Mouse (Mus musculus) CD4-positive naive resting alpha-beta T cell, adult 57 days (primary cell): Measurements from ENCODE around the gene Ube2d2b. TPM values are rescaled to one million over a fixed set of nuclear protein-coding genes. Genes with fewer than 3 reads are reported as not detected.

Experiments used
- total RNA-seq: library from RNA; stranded (reverse); gene quantifications from one replicate; pipeline ENCODE4 v1.2.4, GENCODE M21; 2023

Ube2d2b gene
- not detected for total RNA-seq

DNA sequence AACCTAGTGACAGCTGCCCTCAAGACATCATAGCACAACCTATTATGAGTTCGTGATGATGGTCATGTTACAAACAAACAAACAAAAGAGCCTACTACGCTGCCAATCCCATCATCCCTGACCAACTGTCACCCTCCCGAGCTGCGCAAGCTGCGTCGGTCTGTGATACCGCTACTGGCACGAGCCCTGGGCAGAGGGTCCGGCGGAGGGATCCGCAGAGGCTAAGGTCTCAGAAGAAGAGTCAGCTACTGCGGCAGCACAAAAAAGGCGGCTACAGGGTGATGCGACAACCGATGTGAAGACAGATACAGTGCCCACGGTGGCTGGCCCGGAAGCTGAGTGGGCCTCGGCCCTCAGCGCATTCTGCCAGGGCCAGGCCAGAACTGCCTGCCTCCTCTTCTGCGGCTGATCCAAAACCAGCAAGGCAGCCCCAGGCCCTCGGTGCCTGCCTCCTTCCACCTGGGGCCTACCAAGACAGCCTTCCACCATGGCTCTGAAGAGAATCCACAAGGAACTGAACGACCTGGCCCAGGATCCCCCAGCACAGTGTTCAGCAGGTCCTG is at the start of gene Ube2d2b:
Ube2d2b (plus strand) TSS at position 102 of the 563 bp plus-strand sequence.

DNA sequence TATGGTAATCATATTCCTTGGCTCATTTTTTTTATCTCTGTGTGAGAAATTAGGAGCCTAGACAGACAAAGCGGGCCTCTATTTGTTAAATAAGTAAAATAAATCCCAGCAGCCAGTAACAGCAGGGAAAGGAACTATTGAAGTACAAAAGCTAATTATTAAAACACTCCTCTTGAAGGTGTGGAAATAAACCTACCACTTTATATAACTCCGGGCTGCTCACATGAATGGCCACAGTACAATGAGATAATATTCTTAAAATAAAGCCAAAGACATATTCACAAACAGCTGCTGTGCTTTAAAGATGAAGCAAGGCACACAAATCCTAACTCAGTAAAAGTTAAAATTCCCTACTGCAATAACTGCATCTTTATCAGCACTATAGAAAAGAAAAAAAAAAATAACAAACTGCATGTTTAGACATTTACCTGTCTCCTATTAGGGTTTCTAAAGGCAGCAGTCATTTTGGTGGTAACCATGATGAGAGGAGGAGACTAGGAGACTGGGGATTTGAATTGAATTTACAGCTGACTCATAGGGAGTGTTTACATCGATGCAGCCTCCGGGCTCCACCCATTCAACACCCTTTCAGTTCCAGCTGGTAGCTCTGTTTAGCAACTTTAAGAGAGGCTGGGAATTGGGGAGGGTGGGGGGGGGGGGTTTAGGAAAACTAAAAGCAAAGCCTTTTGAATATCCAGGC is 44.8 kb downstream of the Ube2d2b start, which contains the start of gene Evi5:
Evi5 (minus strand) TSS at position 547 of the 700 bp plus-strand sequence.

Other genes with a start within 250 kb of the Ube2d2b start
- 25.2 TPM for gene Rpap2, start 232.7 kb upstream of the Ube2d2b start, total RNA-seq
- 15.7 TPM for gene Glmn, start 232.2 kb upstream of the Ube2d2b start, total RNA-seq
- 17.2 TPM for gene Gfi1, start 104.1 kb upstream of the Ube2d2b start, total RNA-seq
- gene Evi5, start 45.0 kb downstream of the Ube2d2b start, total RNA-seq: 4.2 TPM
- 206 TPM for gene Rpl5, start 70.4 kb downstream of the Ube2d2b start, total RNA-seq
- 64.3 TPM for gene Fam69a, start 157.0 kb downstream of the Ube2d2b start, total RNA-seq
- 84.7 TPM for gene Mtf2, start 235.6 kb downstream of the Ube2d2b start, total RNA-seq